Mouse (Mus musculus): ENCODE results near the gene Acap3. TPM values are rescaled to one million over a fixed set of nuclear protein-coding genes. Genes with fewer than 3 reads are reported as not detected.

Gene Acap3
- total and polyA plus RNA-seq, 3 experiments, result 24.5 to 39.1 TPM; not detected in 1

DNA sequence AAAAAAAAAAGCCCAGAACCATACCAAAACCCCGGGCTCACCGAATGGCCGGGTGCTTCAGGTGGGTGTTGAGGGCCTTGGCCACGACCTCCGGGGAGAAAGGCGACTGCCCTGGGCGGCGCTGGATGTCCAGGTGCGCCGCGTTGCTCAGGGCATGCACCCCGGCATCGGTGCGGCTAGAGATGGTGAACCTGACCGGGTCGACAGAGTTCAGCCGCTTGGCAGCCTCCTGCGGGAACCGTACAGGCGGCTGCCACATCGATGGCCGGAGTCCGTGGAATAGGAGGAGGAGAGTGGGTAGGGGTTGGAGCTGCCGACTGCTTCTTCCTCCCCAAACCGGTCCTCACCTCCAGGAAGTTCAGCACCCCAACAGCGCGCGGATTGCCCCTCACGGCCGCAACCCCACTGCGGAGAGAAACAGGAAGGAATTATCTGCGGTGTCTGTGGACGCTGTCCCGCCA, 581 bp upstream of the Acap3 start:
- Histone ChIP-seq H3K79me2 (ENCODE audit: control insufficient read depth, insufficient read depth, low read length, poor library complexity) (peaks cover 48% of the 10 kb centered on the region), H3K9ac (ENCODE audit: control insufficient read depth, low read depth, low read length, poor library complexity, severe bottlenecking) (peak overlapping the region; percentile 73), H3K27me3 (ENCODE audit: control insufficient read depth in 1 of 2, insufficient read depth in 2 of 2, low read length in 2 of 2) (no peaks in the 10 kb centered on the region), H3K27ac (ENCODE audit: control insufficient read depth, low read depth, low read length) (peak overlapping the region; percentile 20; the same call in 1 of the 2 replicates), H3K36me3 (ENCODE audit: control insufficient read depth in 1 of 2, insufficient read depth in 2 of 2, low read length in 2 of 2) (peaks cover 0 to 4% of the 10 kb centered on the region in 2 experiments; a peak in 2 of 4 replicates), H3K9me3 (replicated peaks; ENCODE audit: insufficient read depth, low read length) (no peaks in the 10 kb centered on the region), H3K4me1 (ENCODE audit: control insufficient read depth in 1 of 2, insufficient read depth in 2 of 2, low read length in 2 of 2) (peaks cover 5 to 17% of the 10 kb centered on the region in 2 experiments; a peak in 3 of 4 replicates), H3K4me3 (ENCODE audit: control insufficient read depth in 1 of 2, insufficient read depth in 1 of 2, low read depth in 2 of 2, low read length in 2 of 2) (peak overlapping the region; percentile 64 to 93)
- TF ChIP-seq ELF1 (IDR thresholded peaks at IDR 0.05; ENCODE audit: low read depth, low read length), result 0 out of 2 replicates have a peak, but pooled peaks have one; percentile 15
- TF ChIP-seq ZKSCAN1 (IDR thresholded peaks at IDR 0.05; ENCODE audit: low read depth, low read length), result no peak
- no peak for TF ChIP-seq ETS1 (IDR thresholded peaks at IDR 0.05; ENCODE audit: low read depth, low read length)
- no peak for TF ChIP-seq EP300 (IDR thresholded peaks at IDR 0.05; ENCODE audit: low read depth in 1 of 2, low read length in 2 of 2)
- TF ChIP-seq MYC (IDR thresholded peaks at IDR 0.05; ENCODE audit: low read depth, low read length), result no peak
- DNase-seq (ENCODE audit: low read depth, low spot score), result peak; percentile 68

DNA sequence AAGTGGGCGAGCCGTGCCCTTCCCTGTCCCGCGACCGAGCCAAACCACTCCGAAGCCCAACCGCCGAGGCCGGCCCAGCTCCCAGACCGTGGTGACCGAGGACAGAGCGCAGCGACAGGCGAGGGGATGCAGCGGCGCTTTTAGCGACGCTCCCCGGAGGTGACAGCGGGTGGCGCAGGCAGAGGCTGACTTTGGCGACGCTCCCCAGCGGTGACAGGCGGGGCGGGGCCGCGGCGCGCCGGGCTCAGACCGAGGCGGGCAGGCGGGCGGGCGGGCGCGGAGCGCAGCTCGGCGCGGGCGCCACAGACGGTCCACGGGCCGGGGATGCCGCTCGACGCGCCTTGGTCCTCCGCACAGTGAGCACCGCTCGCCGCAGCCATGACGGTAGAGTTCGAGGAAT, 395 bp downstream of the Acap3 start:
- Histone ChIP-seq H3K79me2 (ENCODE audit: control insufficient read depth, insufficient read depth, low read length, poor library complexity) (peaks cover 50% of the 10 kb centered on the region), H3K9ac (ENCODE audit: control insufficient read depth, low read depth, low read length, poor library complexity, severe bottlenecking) (peak overlapping the region; percentile 94), H3K4me1 (ENCODE audit: control insufficient read depth in 1 of 2, insufficient read depth in 2 of 2, low read length in 2 of 2) (peaks cover 5 to 17% of the 10 kb centered on the region in 2 experiments; a peak in 3 of 4 replicates), H3K4me3 (ENCODE audit: control insufficient read depth in 1 of 2, insufficient read depth in 1 of 2, low read depth in 2 of 2, low read length in 2 of 2) (peak overlapping the region; percentile 79 to 88), H3K36me3 (ENCODE audit: control insufficient read depth in 1 of 2, insufficient read depth in 2 of 2, low read length in 2 of 2) (peaks cover 0 to 4% of the 10 kb centered on the region in 2 experiments; a peak in 3 of 4 replicates), H3K9me3 (replicated peaks; ENCODE audit: insufficient read depth, low read length) (no peaks in the 10 kb centered on the region), H3K27me3 (ENCODE audit: control insufficient read depth in 1 of 2, insufficient read depth in 2 of 2, low read length in 2 of 2) (no peaks in the 10 kb centered on the region), H3K27ac (ENCODE audit: control insufficient read depth, low read depth, low read length) (peak overlapping the region; percentile 88)
- peak; percentile 91 for DNase-seq (ENCODE audit: low read depth, low spot score)
- peak; percentile 51; the same call in 1 of the 2 replicates for TF ChIP-seq UBTF (IDR thresholded peaks at IDR 0.05; ENCODE audit: borderline replicate concordance, insufficient read depth, low read depth, low read length)
- no peak for TF ChIP-seq KAT2A (conservative IDR thresholded peaks at IDR 0.05; ENCODE audit: low read depth, low read length)
- no peak for TF ChIP-seq HCFC1 (IDR thresholded peaks at IDR 0.05; ENCODE audit: low read depth, low read length)
- TF ChIP-seq CHD2 (IDR thresholded peaks at IDR 0.05; ENCODE audit: low read length), result no peak
- 0 out of 6 replicates have a peak, but pooled peaks of 1 of the 3 experiments have one; percentile 12 for TF ChIP-seq CTCF (IDR thresholded peaks at IDR 0.05 in 2 of 3, conservative IDR thresholded peaks at IDR 0.05 in 1 of 3; ENCODE audit: control insufficient read depth in 1 of 3, insufficient read depth in 1 of 3, low read depth in 2 of 3, low read length in 3 of 3, poor library complexity in 1 of 3, severe bottlenecking in 1 of 3)
- TF ChIP-seq GATA1 (IDR thresholded peaks at IDR 0.05; ENCODE audit: low read depth, low read length), result no peak
- TF ChIP-seq BHLHE40 (IDR thresholded peaks at IDR 0.05; ENCODE audit: borderline replicate concordance, low read depth, low read length), result no peak
- no peak for TF ChIP-seq POLR2AphosphoS5 (IDR thresholded peaks at IDR 0.05; ENCODE audit: borderline replicate concordance, low read depth, low read length)
- no peak for TF ChIP-seq ZC3H11A (IDR thresholded peaks at IDR 0.05; ENCODE audit: low read depth, low read length)
- no peak for TF ChIP-seq POLR2AphosphoS2 (IDR thresholded peaks at IDR 0.05; ENCODE audit: low read length)
- TF ChIP-seq MAFK (IDR thresholded peaks at IDR 0.05; ENCODE audit: borderline replicate concordance, low read depth, low read length), result no peak
- no peak for TF ChIP-seq JUND (IDR thresholded peaks at IDR 0.05; ENCODE audit: low read depth, low read length)
- TF ChIP-seq NELFE (IDR thresholded peaks at IDR 0.05; ENCODE audit: low read depth, low read length), result peak; percentile 45; the same call in 1 of the 2 replicates
- no peak for TF ChIP-seq RAD21 (IDR thresholded peaks at IDR 0.05; ENCODE audit: low read depth, low read length)
- no peak for TF ChIP-seq ZNF384 (IDR thresholded peaks at IDR 0.05; ENCODE audit: low read depth, low read length)
- TF ChIP-seq TBP (IDR thresholded peaks at IDR 0.05; ENCODE audit: low read depth, low read length), result no peak
- no peak for TF ChIP-seq E2F4 (IDR thresholded peaks at IDR 0.05; ENCODE audit: borderline replicate concordance, low read depth, low read length)
- TF ChIP-seq MXI1 (IDR thresholded peaks at IDR 0.05; ENCODE audit: low read depth, low read length), result no peak
- TF ChIP-seq POLR2A (IDR thresholded peaks at IDR 0.05; ENCODE audit: control insufficient read depth in 1 of 2, insufficient read depth in 1 of 2, low read depth in 1 of 2, low read length in 2 of 2, poor library complexity in 1 of 2), result peak in 1 of 2 experiments; percentile 73; a peak in 2 of 4 replicates
- no peak for TF ChIP-seq MEF2A (IDR thresholded peaks at IDR 0.05; ENCODE audit: extremely low read depth, insufficient replicate concordance, low read depth, low read length, poor library complexity, severe bottlenecking)
- no peak for TF ChIP-seq RCOR1 (IDR thresholded peaks at IDR 0.05; ENCODE audit: low read depth, low read length)
- TF ChIP-seq NRF1 (IDR thresholded peaks at IDR 0.05; ENCODE audit: insufficient read depth, low read depth, low read length, poor library complexity, severe bottlenecking), result no peak
- no peak for TF ChIP-seq ETS1 (IDR thresholded peaks at IDR 0.05; ENCODE audit: low read depth, low read length)
- 0 out of 2 replicates have a peak, but pooled peaks have one; percentile 41 for TF ChIP-seq ZMIZ1 (IDR thresholded peaks at IDR 0.05; ENCODE audit: low read depth, low read length)
- TF ChIP-seq MYB (IDR thresholded peaks at IDR 0.05; ENCODE audit: low read depth, low read length), result no peak
- no peak for TF ChIP-seq CHD1 (IDR thresholded peaks at IDR 0.05; ENCODE audit: low read depth, low read length)
- TF ChIP-seq EP300 (IDR thresholded peaks at IDR 0.05; ENCODE audit: low read depth in 1 of 2, low read length in 2 of 2), result no peak
- TF ChIP-seq SIN3A (IDR thresholded peaks at IDR 0.05; ENCODE audit: low read length), result peak; percentile 9; the same call in 1 of the 2 replicates

Data from MEL (cell line).